Mouse (Mus musculus) embryonic stem cell, embryonic (primary cell): Measurements from ENCODE around the gene Asb4.
"Not testable (repeated sequence)": the region's sequence is repeated elsewhere in the genome, so short reads cannot be mapped to it uniquely, and the experiment has no call there.

Source experiments
- CTCF ChIA-PET, 4 experiments: fragments of 300-600 bp in 2 of 4; fragments of 350-600 bp in 2 of 4; sonication (Branson Sonifier 250); formaldehyde crosslinking; loops; one replicate each; lab custom pipeline; 2022; ENCODE audit warnings: inconsistent platforms in 2 of 4; lab: Charles Lee
- POLR2A ChIA-PET, 4 experiments: fragments of 300-600 bp in 2 of 4; fragments of 350-600 bp in 2 of 4; sonication (Branson Sonifier 250); formaldehyde crosslinking; loops; one replicate each; lab custom pipeline; 2022; ENCODE audit warnings: antibody characterized with exemption in 4 of 4, inconsistent platforms in 1 of 4; lab: Charles Lee

The Asb4 gene

DNA sequence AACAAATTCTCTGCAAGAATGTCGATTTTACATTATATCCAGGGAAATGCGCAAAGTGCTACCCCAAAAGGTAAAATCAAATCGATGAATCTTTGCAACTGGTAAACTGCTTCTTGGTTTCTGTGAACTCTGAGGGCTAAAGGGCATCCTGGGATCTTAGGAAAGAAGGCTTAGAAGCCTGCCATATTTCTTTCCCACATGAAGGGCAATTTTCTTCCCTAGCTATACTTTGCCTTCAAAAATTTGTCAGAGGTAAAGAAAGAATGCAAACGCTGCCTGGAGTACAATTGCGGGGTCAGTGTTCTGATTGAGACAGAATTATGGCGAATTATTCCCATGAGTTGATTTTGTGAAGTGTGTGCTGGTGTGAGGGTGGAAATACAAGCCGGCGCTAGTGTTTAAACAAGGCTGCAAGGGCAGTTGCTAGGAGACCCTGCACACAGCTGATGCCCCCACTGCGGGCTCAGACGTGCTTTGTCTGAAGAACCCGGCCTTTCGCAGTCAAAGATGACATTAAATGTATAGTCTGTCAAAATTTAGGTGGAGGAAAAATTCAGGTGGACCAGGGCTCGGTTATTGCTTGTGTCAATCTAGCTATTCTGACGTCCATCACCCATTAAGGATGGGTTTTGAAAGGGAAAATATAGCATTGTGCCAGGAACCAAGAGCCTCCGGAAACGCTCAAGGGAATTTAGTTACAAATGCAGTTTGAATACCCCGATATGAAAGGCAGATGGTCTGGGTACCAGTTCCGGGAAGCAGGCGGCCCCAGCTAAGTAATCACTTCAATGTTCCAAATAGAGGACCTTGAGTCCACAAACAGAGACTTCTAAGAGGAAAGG, at the start of gene Asb4:
Gene Asb4, plus strand, starts transcription at position 51 of the 842 bp plus-strand sequence.
- ChIA-PET POLR2A (interaction anchor here in 2 of 4 experiments (0.6 to 1.5 kb wide), 4 partner anchors 10 to 273 kb away, joined by 3 to 4 read pairs (median 3); no protein-coding TSS in a partner anchor), CTCF (interaction anchor here (0.5 to 3.6 kb wide), 22 partner anchors 11 to 838 kb away, joined by 3 to 23 read pairs (median 4); no protein-coding TSS in a partner anchor)

DNA sequence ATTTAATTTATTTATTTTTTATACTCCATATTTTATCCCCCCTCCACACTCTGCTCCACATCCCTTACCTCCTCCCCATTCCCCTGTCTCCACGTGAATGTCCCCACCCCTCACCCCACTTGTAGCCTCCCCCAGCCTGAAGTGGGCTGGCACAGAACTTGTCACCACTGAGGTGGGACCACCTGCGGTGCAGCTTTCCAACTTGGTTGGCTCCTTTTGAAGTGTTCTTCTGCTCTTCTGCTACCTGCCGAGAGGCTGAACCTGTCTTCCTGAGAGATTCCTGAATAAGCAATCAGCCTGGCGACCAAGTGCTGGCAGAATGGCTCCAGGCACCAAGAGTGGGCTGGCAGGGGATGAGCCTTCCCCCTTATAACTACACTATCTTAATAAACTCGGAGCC, 49.2 kb upstream of the Asb4 start:
- ChIA-PET POLR2A (no interaction called here), CTCF (interaction anchor here in 1 of 4 experiments (0.6 kb wide), 1 partner anchor 157 kb away, joined by 5 read pairs; no protein-coding TSS in a partner anchor)

- CTCF ChIA-PET, POLR2A ChIA-PET: not testable (repeated sequence)
These were observed 47.2 kb upstream of the Asb4 start for GRCm38 (mm10) chr6:5336016-5336415.

GRCm38 (mm10) chr6:5338781-5339180, 44.4 kb upstream of the Asb4 start:
- CTCF ChIA-PET, POLR2A ChIA-PET: not testable (repeated sequence)

DNA sequence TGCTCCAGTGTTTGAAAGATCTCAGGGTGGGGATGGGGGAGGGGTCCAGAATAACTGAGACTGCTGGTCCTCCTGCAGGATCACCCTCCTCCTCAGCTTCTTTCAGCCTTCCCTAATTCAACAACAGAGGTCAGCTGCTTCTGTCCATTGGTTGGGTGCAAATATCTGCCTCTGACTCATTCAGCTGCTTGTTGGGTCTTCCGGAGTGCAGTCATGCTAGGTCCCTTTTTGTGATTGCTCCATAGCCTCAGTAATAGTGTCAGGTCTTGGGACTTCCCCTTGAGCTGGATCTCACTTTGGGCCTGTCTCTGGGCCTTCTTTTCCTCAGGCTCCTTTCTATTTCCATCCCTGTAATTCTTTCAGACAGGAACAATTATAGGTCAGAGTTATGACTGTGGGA, 43.9 kb upstream of the Asb4 start:
- CTCF ChIA-PET, POLR2A ChIA-PET: not testable (repeated sequence)

GRCm38 (mm10) chr6:5344255-5344654, 38.9 kb upstream of the Asb4 start:
- ChIA-PET CTCF (interaction anchor here in 1 of 4 experiments (1.0 to 1.6 kb wide), 2 partner anchors 40 to 57 kb away, joined by 3 to 4 read pairs; no protein-coding TSS in a partner anchor), POLR2A (no interaction called here)

- POLR2A ChIA-PET, result no interaction called here
- CTCF ChIA-PET, result no interaction called here
These were observed 25.3 kb upstream of the Asb4 start for GRCm38 (mm10) chr6:5357873-5358272.

GRCm38 (mm10) chr6:5360402-5360801, 22.8 kb upstream of the Asb4 start:
- ChIA-PET CTCF (no interaction called here), POLR2A (no interaction called here)

DNA sequence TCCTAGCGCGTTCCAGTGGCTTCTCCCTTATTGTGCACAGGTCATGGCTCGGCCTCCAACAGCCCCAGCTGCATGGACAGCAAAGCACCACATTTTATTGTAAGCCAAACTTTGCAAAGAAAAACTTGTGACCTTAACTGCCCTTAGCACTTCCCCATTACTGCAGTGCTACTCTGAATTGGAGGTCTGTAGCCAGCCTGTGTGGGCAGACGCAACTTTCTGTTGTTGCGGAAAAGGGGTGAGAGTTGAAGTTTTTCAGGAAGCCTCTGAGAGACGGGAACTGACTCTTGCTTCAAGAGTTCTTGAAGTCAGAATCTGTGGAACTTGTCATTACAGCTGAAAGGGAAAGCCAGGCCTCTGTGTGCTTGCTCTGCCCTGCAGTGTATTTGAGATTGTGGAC, 21.2 kb upstream of the Asb4 start:
- ChIA-PET POLR2A (no interaction called here), CTCF (no interaction called here)

- ChIA-PET CTCF (no interaction called here), POLR2A (interaction anchor here in 1 of 4 experiments (0.9 to 1.1 kb wide), 3 partner anchors 15 to 936 kb away, joined by 3 to 6 read pairs (median 3); no protein-coding TSS in a partner anchor)
These were observed 17.3 kb upstream of the Asb4 start for GRCm38 (mm10) chr6:5365845-5366244.

GRCm38 (mm10) chr6:5376884-5377283, 6.3 kb upstream of the Asb4 start:
- POLR2A ChIA-PET, result interaction anchor here in 1 of 4 experiments (0.6 kb wide), 1 partner anchor 127 kb away, joined by 4 read pairs; no protein-coding TSS in a partner anchor
- CTCF ChIA-PET, result interaction anchor here in 2 of 4 experiments (0.6 to 1.4 kb wide), 2 partner anchors 24 to 831 kb away, joined by 3 read pairs; no protein-coding TSS in a partner anchor

- POLR2A ChIA-PET, result interaction anchor here in 1 of 4 experiments (0.5 kb wide), 1 partner anchor 518 kb away, joined by 6 read pairs; no protein-coding TSS in a partner anchor
These were observed 4.1 kb upstream of the Asb4 start for GRCm38 (mm10) chr6:5379048-5379447.

GRCm38 (mm10) chr6:5379781-5380623, 3.2 kb upstream of the Asb4 start:
- CTCF ChIA-PET, result interaction anchor here in 3 of 4 experiments (0.7 to 1.9 kb wide), 7 partner anchors 21 to 727 kb away, joined by 3 to 9 read pairs (median 3); no protein-coding TSS in a partner anchor
- POLR2A ChIA-PET, result interaction anchor here in 2 of 4 experiments (0.5 to 1.1 kb wide), 6 partner anchors 13 to 517 kb away, joined by 3 to 6 read pairs (median 3); no protein-coding TSS in a partner anchor

More at GRCm38 (mm10) chr6:5379048-5379447, 4.1 kb upstream of the Asb4 start:
- CTCF ChIA-PET, result interaction anchor here in 2 of 4 experiments (1.2 to 1.9 kb wide), 5 partner anchors 211 to 726 kb away, joined by 3 to 9 read pairs (median 5); no protein-coding TSS in a partner anchor

GRCm38 (mm10) chr6:5380624-5381252, 2.4 kb upstream of the Asb4 start:
- CTCF ChIA-PET, result interaction anchor here in 3 of 4 experiments (1.1 to 3.6 kb wide), 6 partner anchors 21 to 728 kb away, joined by 3 to 20 read pairs (median 7); no protein-coding TSS in a partner anchor
- POLR2A ChIA-PET, result interaction anchor here in 1 of 4 experiments (0.8 to 1.1 kb wide), 3 partner anchors 15 to 197 kb away, joined by 3 read pairs; no protein-coding TSS in a partner anchor

- ChIA-PET CTCF (interaction anchor here (0.6 to 3.6 kb wide), 26 partner anchors 8 to 837 kb away, joined by 3 to 23 read pairs (median 4); no protein-coding TSS in a partner anchor), POLR2A (interaction anchor here in 3 of 4 experiments (0.6 to 1.5 kb wide), 6 partner anchors 9 to 696 kb away, joined by 3 to 4 read pairs (median 4); no protein-coding TSS in a partner anchor)
These were observed 1.1 kb upstream of the Asb4 start for GRCm38 (mm10) chr6:5381918-5382582.

- ChIA-PET POLR2A (interaction anchor here in 3 of 4 experiments (0.6 to 1.5 kb wide), 7 partner anchors 9 to 697 kb away, joined by 3 to 4 read pairs (median 3); no protein-coding TSS in a partner anchor), CTCF (interaction anchor here (0.6 to 3.6 kb wide), 31 partner anchors 9 to 838 kb away, joined by 3 to 23 read pairs (median 4); partner anchors contain the start of gene Pon2 (in 1 of the 4))
These were observed 487 bp upstream of the Asb4 start for GRCm38 (mm10) chr6:5382583-5383215.

GRCm38 (mm10) chr6:5384178-5384490, 948 bp downstream of the Asb4 start:
- ChIA-PET CTCF (interaction anchor here in 3 of 4 experiments (0.6 to 3.6 kb wide), 12 partner anchors 10 to 838 kb away, joined by 3 to 23 read pairs (median 6); no protein-coding TSS in a partner anchor), POLR2A (interaction anchor here in 2 of 4 experiments (0.6 kb wide), 2 partner anchors 174 to 274 kb away, joined by 3 read pairs; no protein-coding TSS in a partner anchor)
